Mouse (Mus musculus) heart, embryonic 11.5 days (tissue): ENCODE data around the gene Gck. TPM values are rescaled to one million over a fixed set of nuclear protein-coding genes. Genes with fewer than 3 reads are reported as not detected.

Experiments
- ATAC-seq: fragments of 200-750 bp; cut with Nextera tagmentation; replicated peaks from 2 replicates; pipeline ENCODE4 v1.8.0; 2017; ENCODE audit warnings: moderate library complexity; ENCODE audit not compliant: insufficient number of reproducible peaks, low FRiP score, low TSS enrichment
- H3K27ac ChIP-seq: fragments of 300-500 bp; sonication (generic); 2 replicates; pipeline ENCODE4 v1.5.1; 2014; ENCODE audit warnings: mild to moderate bottlenecking, low read depth, low read length
- H3K27me3 ChIP-seq: fragments of 300-500 bp; sonication (generic); 2 replicates; pipeline ENCODE4 v1.6.1; 2014; ENCODE audit warnings: mild to moderate bottlenecking, low read length, mixed read lengths; ENCODE audit not compliant: control insufficient read depth, insufficient read depth
- H3K36me3 ChIP-seq: fragments of 300-500 bp; sonication (generic); 2 replicates; pipeline ENCODE4 v1.6.1; 2014; ENCODE audit warnings: mild to moderate bottlenecking, low read length, moderate library complexity, mixed read lengths; ENCODE audit not compliant: control insufficient read depth, insufficient read depth
- H3K4me1 ChIP-seq: fragments of 300-500 bp; sonication (generic); 2 replicates; pipeline ENCODE4 v1.6.1; 2014; ENCODE audit warnings: low read length; ENCODE audit not compliant: control insufficient read depth, insufficient read depth
- H3K4me2 ChIP-seq: fragments of 300-500 bp; sonication (generic); 2 replicates; pipeline ENCODE4 v1.6.1; 2014; ENCODE audit warnings: mild to moderate bottlenecking, moderate library complexity
- H3K4me3 ChIP-seq: fragments of 300-500 bp; sonication (generic); 2 replicates; pipeline ENCODE4 v1.5.1; 2014; ENCODE audit warnings: low read depth, low read length
- H3K9ac ChIP-seq: fragments of 300-500 bp; sonication (generic); 2 replicates; pipeline ENCODE4 v1.6.1; 2014; ENCODE audit warnings: mild to moderate bottlenecking, low read depth, low read length, moderate library complexity
- H3K9me3 ChIP-seq: fragments of 300-500 bp; sonication (generic); replicated peaks from 2 replicates; pipeline ENCODE4 v1.6.1; 2016; ENCODE audit warnings: low read length; ENCODE audit not compliant: control insufficient read depth
- WGBS: fragments of 180-500 bp; shearing (Covaris S2); extraction: QIAGEN DNeasy Blood & Tissue Kit; methylation state at CpG from one replicate; pipeline ENCODE4 v1.1.7; 2014; ENCODE audit not compliant: insufficient replicate concordance; 5-methylcytosine and 5-hydroxymethylcytosine counted together
- polyA plus RNA-seq: library from polyadenylated mRNA; unstranded; fragments of >200 nt; fragmentation: Nextera tagmentation; extraction: Ambion mirVana; gene quantifications from 2 replicates; pipeline ENCODE4 v1.2.1, GENCODE M21; 2014

The Gck gene
- polyA plus RNA-seq, 1 experiment from 2014 or later = 2.6 TPM

DNA sequence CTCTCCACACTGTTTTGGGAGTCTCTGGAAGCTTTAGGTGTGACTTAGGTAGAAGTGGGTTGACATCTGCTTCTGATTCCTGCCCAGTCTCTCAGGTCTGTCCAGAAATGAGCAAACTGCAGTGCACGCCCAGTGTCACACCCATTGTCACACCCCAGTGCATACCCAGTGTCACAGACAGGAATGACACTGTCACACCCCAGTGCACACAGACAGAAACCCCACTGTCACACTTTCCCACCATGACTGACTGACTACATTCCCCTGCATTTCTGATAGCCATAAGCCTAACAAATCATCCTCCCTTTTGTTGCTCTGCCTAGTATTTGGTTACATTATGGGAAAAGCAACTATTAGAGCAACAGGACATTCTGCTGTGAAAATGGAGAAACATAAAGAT, 19.3 kb downstream of the Gck start:
- no peaks in the 10 kb centered on the region for H3K9me3 ChIP-seq
- H3K27ac ChIP-seq = no peak overlapping the region
- H3K36me3 ChIP-seq = no peaks in the 10 kb centered on the region
- H3K4me2 ChIP-seq = no peak overlapping the region
- ATAC-seq = no peak
- H3K9ac ChIP-seq = no peak overlapping the region
- 85% methylated on average over 1 of the region's 1 CpGs for WGBS
- no peaks in the 10 kb centered on the region for H3K27me3 ChIP-seq
- no peak overlapping the region for H3K4me3 ChIP-seq
- H3K4me1 ChIP-seq = no peaks in the 10 kb centered on the region

DNA sequence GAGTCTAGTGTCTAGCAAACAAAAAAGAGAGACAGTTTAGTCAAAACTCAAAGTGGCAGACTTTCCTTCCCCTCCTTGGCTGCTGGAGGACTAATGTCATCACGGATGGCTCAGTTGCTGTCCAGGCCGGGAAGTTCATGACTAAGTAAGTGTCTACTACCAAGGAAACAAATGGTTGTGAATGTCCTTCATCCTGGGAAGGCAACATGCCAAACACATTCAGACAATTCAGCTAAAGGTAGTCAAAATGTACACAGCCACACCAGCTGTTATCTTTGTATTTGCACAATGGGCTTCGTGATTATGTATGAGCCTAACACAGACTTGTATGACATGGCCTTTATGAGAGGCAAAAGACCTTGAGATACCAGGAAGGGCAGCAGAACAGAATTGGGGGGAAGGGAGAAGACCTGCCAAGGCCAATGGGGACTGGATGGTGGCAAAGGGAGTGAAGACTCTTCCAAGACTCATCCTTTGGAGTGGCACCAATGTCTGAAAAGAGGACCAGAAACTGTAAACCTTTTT, 23.1 kb downstream of the Gck start:
- whole genome bisulfite sequencing = 80% methylated on average over 3 of the region's 3 CpGs
- no peak overlapping the region for H3K4me3 ChIP-seq

DNA sequence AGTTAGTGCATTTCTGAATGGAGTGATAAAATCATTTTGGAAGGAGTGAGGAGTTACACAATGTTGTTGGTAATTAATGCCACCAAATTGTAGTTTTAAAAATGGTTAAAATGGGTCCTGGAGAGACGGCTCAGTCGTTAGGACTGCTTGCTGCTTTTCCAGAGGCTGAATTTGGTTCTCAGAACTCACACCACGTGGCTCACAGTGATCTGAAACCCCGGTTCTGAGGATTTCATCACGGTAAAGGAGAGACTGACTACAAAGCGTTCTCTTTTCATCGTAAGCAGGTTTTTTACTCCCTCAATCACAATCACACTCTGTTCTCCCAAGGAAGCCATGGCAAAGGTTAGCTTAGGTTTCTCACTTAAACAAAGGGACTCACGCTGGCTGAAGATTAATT, 25.2 kb downstream of the Gck start:
- H3K4me1 ChIP-seq = peaks cover 4% of the 10 kb centered on the region; the same call in 1 of the 2 replicates
- no peaks in the 10 kb centered on the region for H3K27me3 ChIP-seq
- no peaks in the 10 kb centered on the region for H3K9me3 ChIP-seq
- H3K27ac ChIP-seq = no peak overlapping the region
- no peak overlapping the region for H3K9ac ChIP-seq
- ATAC-seq = no peak
- no peak overlapping the region for H3K4me2 ChIP-seq
- no peak overlapping the region for H3K4me3 ChIP-seq
- 62% methylated on average over 8 of the region's 8 CpGs for WGBS
- H3K36me3 ChIP-seq = no peaks in the 10 kb centered on the region

More for the DNA sequence above, 23.1 kb downstream of the Gck start:
- H3K36me3 ChIP-seq = no peaks in the 10 kb centered on the region
- no peak overlapping the region for H3K4me2 ChIP-seq
- no peaks in the 10 kb centered on the region for H3K9me3 ChIP-seq
- no peaks in the 10 kb centered on the region for H3K4me1 ChIP-seq
- H3K27me3 ChIP-seq = no peaks in the 10 kb centered on the region
- no peak overlapping the region for H3K27ac ChIP-seq
- no peak for ATAC-seq
- no peak overlapping the region for H3K9ac ChIP-seq

DNA sequence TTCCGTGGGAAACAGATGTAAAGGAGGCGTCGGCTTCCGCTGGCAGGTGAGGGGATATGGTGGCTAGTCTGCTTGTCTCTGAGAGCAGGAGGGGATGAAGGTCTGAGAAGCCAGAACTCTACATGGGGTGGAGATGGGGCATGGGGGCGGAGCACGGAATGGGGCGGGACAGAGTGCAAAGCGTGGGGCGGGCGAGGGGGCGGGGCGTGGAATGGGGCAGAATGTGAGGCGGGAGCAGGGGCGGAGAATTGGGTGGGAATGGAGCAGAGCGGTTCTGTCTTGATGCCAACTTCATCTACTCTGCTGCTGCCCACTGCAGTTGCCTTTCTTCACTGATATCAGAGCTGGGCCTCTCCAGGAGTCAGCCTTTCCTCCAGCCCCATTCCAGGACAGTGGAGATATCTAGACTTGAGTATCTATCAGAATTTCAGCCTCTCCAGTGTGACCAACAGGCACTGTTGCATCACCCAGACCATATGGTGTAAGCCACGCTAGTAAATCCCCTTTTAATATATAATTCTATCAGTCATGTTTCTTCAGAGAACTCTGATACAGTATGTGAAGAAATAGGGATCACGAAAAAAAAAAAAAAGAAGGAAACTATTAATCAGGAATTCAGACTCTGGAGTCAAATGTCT, 29.4 kb downstream of the Gck start:
- Histone ChIP-seq H3K9ac (no peak overlapping the region), H3K9me3 (no peaks in the 10 kb centered on the region), H3K4me1 (peaks cover 4% of the 10 kb centered on the region; the same call in 1 of the 2 replicates), H3K4me3 (no peak overlapping the region), H3K27ac (no peak overlapping the region), H3K27me3 (no peaks in the 10 kb centered on the region), H3K4me2 (peak overlapping the region; percentile 14; the same call in 1 of the 2 replicates), H3K36me3 (no peaks in the 10 kb centered on the region)
- 34% methylated on average over 15 of the region's 17 CpGs for WGBS
- no peak for ATAC-seq

DNA sequence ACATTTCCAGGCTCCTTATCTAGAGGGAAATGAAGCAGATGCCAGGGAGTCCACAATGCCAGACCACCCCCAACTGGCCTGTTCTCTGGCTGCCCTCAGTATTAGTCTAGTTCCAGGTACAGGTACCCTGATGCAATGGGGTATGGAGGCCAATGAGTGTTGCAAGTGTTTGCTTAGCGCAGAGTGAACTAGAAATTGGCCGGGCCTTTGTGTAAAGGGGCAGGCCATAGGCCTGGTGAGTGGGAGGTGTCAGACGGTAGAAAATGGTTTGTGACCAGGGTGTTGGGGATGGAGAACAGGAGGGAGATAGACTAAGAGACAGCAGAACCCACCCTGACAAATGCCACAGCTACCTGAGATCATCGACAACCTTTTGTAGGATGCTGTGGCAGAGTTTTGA, 30.3 kb downstream of the Gck start:
- Histone ChIP-seq H3K4me2 (no peak overlapping the region), H3K36me3 (no peaks in the 10 kb centered on the region), H3K27me3 (no peaks in the 10 kb centered on the region), H3K9ac (no peak overlapping the region), H3K27ac (no peak overlapping the region), H3K4me1 (peaks cover 4% of the 10 kb centered on the region; the same call in 1 of the 2 replicates), H3K4me3 (no peak overlapping the region), H3K9me3 (no peaks in the 10 kb centered on the region)
- ATAC-seq = no peak
- WGBS = 91% methylated on average over 4 of the region's 4 CpGs

DNA sequence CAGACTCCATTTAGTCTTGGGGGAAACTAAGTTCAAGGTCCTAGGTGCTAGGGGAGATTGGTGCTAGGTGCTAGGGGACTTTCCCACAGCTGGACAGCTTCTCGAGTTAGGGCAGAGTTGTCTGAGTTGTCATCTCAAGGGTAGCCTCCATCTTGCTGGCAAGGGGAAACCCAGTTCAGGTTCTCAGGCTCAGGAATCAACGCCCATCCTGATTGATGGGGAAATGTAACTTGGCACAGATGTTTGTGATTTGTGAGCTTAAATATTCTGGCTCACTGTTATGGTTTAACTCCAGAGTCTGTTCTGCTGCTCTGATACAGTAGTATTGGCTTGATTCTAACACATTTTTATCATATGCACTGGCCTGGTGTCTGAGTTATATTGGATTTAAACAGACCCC, 31.8 kb downstream of the Gck start:
- Histone ChIP-seq H3K27ac (no peak overlapping the region), H3K27me3 (no peaks in the 10 kb centered on the region), H3K4me2 (no peak overlapping the region), H3K4me3 (no peak overlapping the region), H3K36me3 (no peaks in the 10 kb centered on the region), H3K4me1 (peaks cover 4% of the 10 kb centered on the region; the same call in 1 of the 2 replicates), H3K9ac (no peak overlapping the region), H3K9me3 (no peaks in the 10 kb centered on the region)
- no peak for ATAC-seq
- WGBS = 76% methylated on average over 2 of the region's 2 CpGs

DNA sequence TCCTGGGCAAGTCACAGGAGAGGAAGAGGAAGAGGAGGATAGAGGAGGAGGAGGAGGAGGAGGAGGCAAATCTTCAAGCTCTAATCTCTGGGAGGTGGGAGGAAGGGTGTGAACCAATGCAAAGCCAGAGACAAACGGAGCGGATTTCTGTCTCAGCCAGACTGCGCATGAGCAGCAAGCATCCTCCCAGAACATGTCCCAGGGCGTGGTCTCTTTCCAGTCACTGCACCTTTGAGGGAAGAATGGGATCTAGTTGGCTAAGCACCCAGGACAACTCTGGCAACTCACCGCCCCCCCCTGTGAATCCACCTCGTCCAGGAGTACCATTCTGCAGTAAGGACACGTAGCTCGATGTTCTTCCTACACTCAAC, 33.7 kb downstream of the Gck start:
- no peak overlapping the region for H3K4me3 ChIP-seq
- H3K36me3 ChIP-seq = no peaks in the 10 kb centered on the region
- H3K9me3 ChIP-seq = no peaks in the 10 kb centered on the region
- H3K27ac ChIP-seq = no peak overlapping the region
- no peak overlapping the region for H3K4me2 ChIP-seq
- H3K9ac ChIP-seq = no peak overlapping the region
- 65% methylated on average over 8 of the region's 8 CpGs for WGBS
- peaks cover 4% of the 10 kb centered on the region; the same call in 1 of the 2 replicates for H3K4me1 ChIP-seq
- no peak for ATAC-seq
- H3K27me3 ChIP-seq = no peaks in the 10 kb centered on the region

DNA sequence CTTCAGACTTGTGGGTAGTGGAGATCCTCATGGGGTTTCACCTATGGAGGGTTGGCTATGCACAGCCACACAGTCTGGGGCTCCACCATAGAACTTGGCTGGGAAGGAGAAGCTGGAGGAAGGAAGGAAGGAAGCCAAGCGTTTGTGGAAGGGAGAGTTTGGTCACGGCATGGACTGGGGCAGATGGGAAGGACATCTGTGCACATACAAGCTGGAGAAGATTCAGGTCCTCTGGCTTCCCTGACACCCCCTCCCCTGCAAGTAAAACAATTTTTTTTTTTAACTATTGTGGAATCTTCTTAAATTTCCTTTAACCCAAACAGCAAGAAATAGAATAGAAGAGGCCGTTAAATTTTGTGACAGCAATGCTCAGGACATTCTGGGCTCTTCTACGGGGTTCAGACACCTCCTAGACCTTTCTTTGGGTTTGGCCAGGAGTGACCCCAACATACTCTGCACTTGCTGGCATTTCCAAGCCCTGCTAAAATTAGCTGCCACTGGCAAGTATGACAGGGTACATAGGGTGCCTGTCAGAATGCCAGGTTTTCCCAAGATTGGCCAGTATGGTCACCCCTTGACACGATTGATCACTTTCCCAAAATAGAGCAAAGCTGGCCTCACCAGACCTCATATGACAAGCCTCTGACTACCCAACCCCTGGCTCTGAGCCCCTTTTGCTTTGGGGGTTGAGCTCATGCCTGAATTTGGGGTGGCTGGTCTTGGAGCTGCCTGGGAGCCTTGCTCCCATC, 34.3 kb downstream of the Gck start:
- no peaks in the 10 kb centered on the region for H3K9me3 ChIP-seq
- H3K4me2 ChIP-seq = no peak overlapping the region
- no peak overlapping the region for H3K4me3 ChIP-seq
- H3K27me3 ChIP-seq = no peaks in the 10 kb centered on the region
- peaks cover 4% of the 10 kb centered on the region; the same call in 1 of the 2 replicates for H3K4me1 ChIP-seq
- ATAC-seq = no peak
- 66% methylated on average over 5 of the region's 5 CpGs for WGBS
- no peak overlapping the region for H3K9ac ChIP-seq
- H3K36me3 ChIP-seq = no peaks in the 10 kb centered on the region
- H3K27ac ChIP-seq = no peak overlapping the region
